Mouse (Mus musculus) kidney, adult 2 months (tissue): ENCODE data around the gene Csrp1. TPM values are rescaled to one million over a fixed set of nuclear protein-coding genes. Genes with fewer than 3 reads are reported as not detected.

Source experiments
- DNase-seq: peaks from one replicate; pipeline ENCODE4 v3.0.0; 2021
- H3K27ac ChIP-seq: fragments of 200-500 bp; 2 replicates; pipeline ENCODE4 v1.5.1; 2012; ENCODE audit warnings: low read depth, low read length, control low read depth, inconsistent platforms; ENCODE audit not compliant: insufficient read depth
- H3K27me3 ChIP-seq: fragments of 200-500 bp; replicated peaks from 2 replicates; pipeline ENCODE4 v1.6.1; 2012; ENCODE audit warnings: mild to moderate bottlenecking, moderate library complexity, low read length, inconsistent platforms; ENCODE audit not compliant: control insufficient read depth, insufficient read depth
- H3K36me3 ChIP-seq: fragments of 200-500 bp; 2 replicates; pipeline ENCODE4 v1.6.1; 2012; ENCODE audit warnings: mild to moderate bottlenecking, moderate library complexity, low read length, inconsistent platforms; ENCODE audit not compliant: control insufficient read depth, insufficient read depth
- H3K4me1 ChIP-seq: fragments of 200-500 bp; 2 replicates; pipeline ENCODE4 v1.6.1; 2011; ENCODE audit warnings: low read length; ENCODE audit not compliant: control insufficient read depth, insufficient read depth
- H3K4me3 ChIP-seq: fragments of 200-500 bp; 2 replicates; pipeline ENCODE4 v1.5.1; 2011; ENCODE audit warnings: mild to moderate bottlenecking, low read depth, low read length, control low read depth; ENCODE audit not compliant: insufficient read depth
- CTCF ChIP-seq: fragments of 200-500 bp; conservative IDR thresholded peaks from 2 replicates; pipeline ENCODE4 v1.5.1; 2011; ENCODE audit warnings: low read depth, mild to moderate bottlenecking, control low read depth, low read length, moderate library complexity, mixed read lengths; ENCODE audit not compliant: insufficient read depth, insufficient read length
- POLR2A ChIP-seq: fragments of 200-500 bp; IDR thresholded peaks from one replicate; pipeline ENCODE4 v1.6.1; 2011; ENCODE audit warnings: low read depth, low read length, control low read depth
- WGBS: fragments of 180-500 bp; shearing (Covaris S2); methylation state at CpG from one replicate; pipeline ENCODE4 v1.1.7; 2018; 5-methylcytosine and 5-hydroxymethylcytosine counted together
- polyA plus RNA-seq: library from polyadenylated mRNA; depleted of rRNA; stranded (reverse); fragments of >200 nt; gene quantifications from 2 replicates; pipeline ENCODE4 v1.2.3, GENCODE M21; 2012

Gene Csrp1
- polyA plus RNA-seq, 1 experiment = 122 TPM

- Histone ChIP-seq H3K4me3 (no peak overlapping the region), H3K27me3 (no peaks in the 10 kb centered on the region), H3K27ac (no peak overlapping the region), H3K4me1 (no peaks in the 10 kb centered on the region), H3K36me3 (no peaks in the 10 kb centered on the region)
- DNase-seq = no peak
- TF ChIP-seq CTCF (no peak), POLR2A (no peak)
- 55% methylated on average over 6 of the region's 6 CpGs for WGBS
These were observed 21.8 kb upstream of the Csrp1 start for GRCm38 (mm10) chr1:135698046-135698445.

- H3K4me3 ChIP-seq = no peak overlapping the region
These were observed 21.4 kb upstream of the Csrp1 start for GRCm38 (mm10) chr1:135698451-135698921.

GRCm38 (mm10) chr1:135698996-135699705 lies 20.7 kb upstream of the Csrp1 start:
- 9% methylated on average over 29 of the region's 29 CpGs for WGBS
- no peak overlapping the region for H3K27ac ChIP-seq
- no peaks in the 10 kb centered on the region for H3K27me3 ChIP-seq
- TF ChIP-seq CTCF (peak; percentile 75), POLR2A (no peak)
- no peaks in the 10 kb centered on the region for H3K36me3 ChIP-seq
- peak overlapping the region; percentile 30; the same call in 1 of the 2 replicates for H3K4me3 ChIP-seq
- no peaks in the 10 kb centered on the region for H3K4me1 ChIP-seq
- peak; percentile 77 for DNase-seq

More at GRCm38 (mm10) chr1:135698451-135698921, 21.4 kb upstream of the Csrp1 start:
- 50% methylated on average over 11 of the region's 11 CpGs for WGBS
- H3K4me1 ChIP-seq = no peaks in the 10 kb centered on the region
- no peak for TF ChIP-seq POLR2A
- TF ChIP-seq CTCF = no peak
- H3K27ac ChIP-seq = no peak overlapping the region
- no peaks in the 10 kb centered on the region for H3K36me3 ChIP-seq
- H3K27me3 ChIP-seq = no peaks in the 10 kb centered on the region
- no peak for DNase-seq

- 33% methylated on average over 2 of the region's 2 CpGs for WGBS
- no peak for DNase-seq
- Histone ChIP-seq H3K36me3 (no peaks in the 10 kb centered on the region), H3K4me1 (no peaks in the 10 kb centered on the region), H3K27me3 (no peaks in the 10 kb centered on the region), H3K27ac (no peak overlapping the region), H3K4me3 (no peak overlapping the region)
- TF ChIP-seq POLR2A (no peak), CTCF (no peak)
These were observed 20.0 kb upstream of the Csrp1 start for GRCm38 (mm10) chr1:135699892-135700291.

GRCm38 (mm10) chr1:135700605-135701004 lies 19.3 kb upstream of the Csrp1 start:
- Histone ChIP-seq H3K36me3 (no peaks in the 10 kb centered on the region), H3K27me3 (no peaks in the 10 kb centered on the region), H3K4me1 (no peaks in the 10 kb centered on the region), H3K27ac (no peak overlapping the region), H3K4me3 (no peak overlapping the region)
- 1% methylated on average over 7 of the region's 7 CpGs for WGBS
- peak; percentile 76 for DNase-seq
- TF ChIP-seq POLR2A (no peak), CTCF (peak; percentile 85)

GRCm38 (mm10) chr1:135701314-135701713 lies 18.5 kb upstream of the Csrp1 start:
- 49% methylated on average over 3 of the region's 3 CpGs for WGBS
- no peak for DNase-seq
- Histone ChIP-seq H3K4me1 (no peaks in the 10 kb centered on the region), H3K27ac (no peak overlapping the region), H3K36me3 (no peaks in the 10 kb centered on the region), H3K27me3 (no peaks in the 10 kb centered on the region), H3K4me3 (no peak overlapping the region)
- TF ChIP-seq CTCF (no peak), POLR2A (no peak)

GRCm38 (mm10) chr1:135702722-135703121 lies 17.1 kb upstream of the Csrp1 start:
- no peak for DNase-seq
- Histone ChIP-seq H3K27ac (no peak overlapping the region), H3K4me1 (no peaks in the 10 kb centered on the region), H3K4me3 (no peak overlapping the region), H3K27me3 (no peaks in the 10 kb centered on the region), H3K36me3 (no peaks in the 10 kb centered on the region)
- 63% methylated on average over 2 of the region's 2 CpGs for WGBS
- TF ChIP-seq POLR2A = no peak
- TF ChIP-seq CTCF = no peak
